Mouse (Mus musculus): ENCODE measurements around the gene Gtf2ird2.

- no peak for TF ChIP-seq POLR2A (IDR thresholded peaks at IDR 0.05; ENCODE audit: insufficient read depth, low read depth, low read length)
- no peak; the same call in 1 of the 2 replicates for TF ChIP-seq CTCF (IDR thresholded peaks at IDR 0.05; ENCODE audit: insufficient read depth, low read depth, low read length)
Observed at GRCm38 (mm10) chr5:134228249-134228638, 44.4 kb downstream of the Gtf2ird2 start.

Data from olfactory bulb, adult 2 months (tissue).